Mouse (Mus musculus) midbrain, postnatal 0 days (tissue): ENCODE data around the gene Dmrta2. TPM values are rescaled to one million over a fixed set of nuclear protein-coding genes. Genes with fewer than 3 reads are reported as not detected.

Experiments used
- ATAC-seq: fragments of 200-750 bp; cut with Nextera tagmentation; 2 replicates; pipeline ENCODE4 v1.8.0; 2017; ENCODE audit warnings: moderate number of reproducible peaks, mild to moderate bottlenecking, moderate TSS enrichment, moderate library complexity; ENCODE audit not compliant: low FRiP score
- DNase-seq: peaks from one replicate; pipeline ENCODE4 v3.0.0-alpha.2; 2015; ENCODE audit warnings: low spot score
- H3K27ac ChIP-seq: fragments of 300-500 bp; sonication (generic); 2 replicates; pipeline ENCODE4 v1.5.1; 2014; ENCODE audit warnings: low read depth, mild to moderate bottlenecking, low read length, mixed read lengths
- H3K27me3 ChIP-seq: fragments of 300-500 bp; sonication (generic); 2 replicates; pipeline ENCODE4 v1.6.1; 2014; ENCODE audit warnings: low read length, control low read depth, mixed read lengths; ENCODE audit not compliant: insufficient read depth
- H3K36me3 ChIP-seq: fragments of 300-500 bp; sonication (generic); 2 replicates; pipeline ENCODE4 v1.6.1; 2014; ENCODE audit warnings: low read length, control low read depth, mixed read lengths; ENCODE audit not compliant: insufficient read depth
- H3K4me1 ChIP-seq: fragments of 300-500 bp; sonication (generic); 2 replicates; pipeline ENCODE4 v1.6.1; 2014; ENCODE audit warnings: mild to moderate bottlenecking, control low read depth, antibody characterized with exemption, low read length, mixed read lengths; ENCODE audit not compliant: insufficient read depth
- H3K4me2 ChIP-seq: fragments of 300-500 bp; sonication (generic); 2 replicates; pipeline ENCODE4 v1.6.1; 2014; ENCODE audit warnings: low read depth, mild to moderate bottlenecking, low read length, mixed read lengths; ENCODE audit not compliant: poor library complexity, severe bottlenecking
- H3K4me3 ChIP-seq: fragments of 300-500 bp; sonication (generic); 2 replicates; pipeline ENCODE4 v1.5.1; 2014; ENCODE audit warnings: low read depth, mild to moderate bottlenecking, low read length, moderate library complexity
- H3K9ac ChIP-seq: fragments of 300-500 bp; sonication (generic); replicated peaks from 2 replicates; pipeline ENCODE4 v1.6.1; 2014; ENCODE audit warnings: mild to moderate bottlenecking, low read length, moderate library complexity, mixed read lengths; ENCODE audit not compliant: poor library complexity, severe bottlenecking
- H3K9me3 ChIP-seq: fragments of 300-500 bp; sonication (generic); 2 replicates; pipeline ENCODE4 v1.6.1; 2016; ENCODE audit warnings: low read length, control low read depth
- CTCF ChIP-seq: IDR thresholded peaks from 2 replicates; pipeline ENCODE4 v1.5.1; 2016; ENCODE audit warnings: antibody characterized with exemption, mild to moderate bottlenecking
- WGBS: fragments of 180-500 bp; shearing (Covaris S2); extraction: QIAGEN DNeasy Blood & Tissue Kit; methylation state at CpG from one replicate; pipeline ENCODE4 v1.1.7; 2014; 5-methylcytosine and 5-hydroxymethylcytosine counted together
- polyA plus RNA-seq: library from polyadenylated mRNA; unstranded; fragments of >200 nt; fragmentation: Nextera tagmentation; extraction: Ambion mirVana; gene quantifications from 2 replicates; pipeline ENCODE4 v1.2.1, GENCODE M21; 2015
- total RNA-seq: library from RNA; depleted of rRNA; stranded (reverse); fragments of >200 nt; gene quantifications from 2 replicates; pipeline ENCODE4 v1.2.3, GENCODE M21; 2014

Dmrta2 gene
- total and polyA plus RNA-seq, 2 experiments from 2014 or later: 0.44 to 1.4 TPM

GRCm38 (mm10) chr4:109945554-109945953 lies 32.3 kb upstream of the Dmrta2 start:
- H3K4me2 ChIP-seq: no peak overlapping the region
- H3K36me3 ChIP-seq: no peaks in the 10 kb centered on the region
- no peak for ATAC-seq
- no peaks in the 10 kb centered on the region for H3K4me1 ChIP-seq
- H3K4me3 ChIP-seq: no peak overlapping the region
- no peak for DNase-seq
- WGBS: 98% methylated on average over 1 of the region's 1 CpGs
- H3K9me3 ChIP-seq: no peaks in the 10 kb centered on the region
- no peak overlapping the region for H3K27ac ChIP-seq
- TF ChIP-seq CTCF: no peak
- H3K27me3 ChIP-seq: no peaks in the 10 kb centered on the region
- no peak overlapping the region for H3K9ac ChIP-seq

GRCm38 (mm10) chr4:109949307-109949706 lies 28.5 kb upstream of the Dmrta2 start:
- TF ChIP-seq CTCF: no peak
- H3K4me3 ChIP-seq: no peak overlapping the region
- H3K4me1 ChIP-seq: no peaks in the 10 kb centered on the region
- H3K9ac ChIP-seq: no peak overlapping the region
- H3K4me2 ChIP-seq: no peak overlapping the region
- WGBS: 92% methylated on average over 3 of the region's 3 CpGs
- H3K9me3 ChIP-seq: no peaks in the 10 kb centered on the region
- no peak for ATAC-seq
- no peaks in the 10 kb centered on the region for H3K27me3 ChIP-seq
- no peaks in the 10 kb centered on the region for H3K36me3 ChIP-seq
- DNase-seq: no peak
- H3K27ac ChIP-seq: no peak overlapping the region

- Histone ChIP-seq H3K9ac (no peak overlapping the region), H3K4me1 (no peaks in the 10 kb centered on the region), H3K4me3 (no peak overlapping the region), H3K4me2 (no peak overlapping the region), H3K27ac (no peak overlapping the region), H3K9me3 (no peaks in the 10 kb centered on the region), H3K36me3 (no peaks in the 10 kb centered on the region), H3K27me3 (no peaks in the 10 kb centered on the region)
- ATAC-seq (no peak), DNase-seq (no peak)
- 90% methylated on average over 1 of the region's 1 CpGs for WGBS
- no peak for TF ChIP-seq CTCF
Observed at GRCm38 (mm10) chr4:109953509-109953908, 24.3 kb upstream of the Dmrta2 start.

- H3K4me2 ChIP-seq: no peak overlapping the region
- 84% methylated on average over 5 of the region's 5 CpGs for WGBS
- no peaks in the 10 kb centered on the region for H3K4me1 ChIP-seq
- H3K36me3 ChIP-seq: 0 out of 2 replicates have a peak, but pooled peaks cover 6% of the 10 kb centered on the region
- H3K27ac ChIP-seq: no peak overlapping the region
- H3K4me3 ChIP-seq: no peak overlapping the region
- TF ChIP-seq CTCF: no peak
- no peaks in the 10 kb centered on the region for H3K27me3 ChIP-seq
- no peak for DNase-seq
- H3K9ac ChIP-seq: no peak overlapping the region
- no peaks in the 10 kb centered on the region for H3K9me3 ChIP-seq
- ATAC-seq: no peak
Observed at GRCm38 (mm10) chr4:109960201-109960935, 17.5 kb upstream of the Dmrta2 start.

- no peak for ATAC-seq
- 91% methylated on average over 5 of the region's 5 CpGs for WGBS
- Histone ChIP-seq H3K9ac (no peak overlapping the region), H3K4me2 (no peak overlapping the region), H3K4me3 (no peak overlapping the region), H3K4me1 (no peaks in the 10 kb centered on the region), H3K9me3 (no peaks in the 10 kb centered on the region), H3K27ac (no peak overlapping the region), H3K36me3 (0 out of 2 replicates have a peak, but pooled peaks cover 6% of the 10 kb centered on the region), H3K27me3 (no peaks in the 10 kb centered on the region)
- no peak for DNase-seq
- no peak for TF ChIP-seq CTCF
Observed at GRCm38 (mm10) chr4:109963570-109964279, 14.1 kb upstream of the Dmrta2 start.

GRCm38 (mm10) chr4:109969561-109969960 lies 8.3 kb upstream of the Dmrta2 start:
- ATAC-seq (no peak), DNase-seq (no peak)
- no peak overlapping the region for H3K4me3 ChIP-seq
- no peaks in the 10 kb centered on the region for H3K36me3 ChIP-seq
- no peak for TF ChIP-seq CTCF
- whole genome bisulfite sequencing: 92% methylated on average over 5 of the region's 5 CpGs
- no peaks in the 10 kb centered on the region for H3K4me1 ChIP-seq
- peaks cover 18% of the 10 kb centered on the region; the same call in 1 of the 2 replicates for H3K27me3 ChIP-seq
- no peak overlapping the region for H3K4me2 ChIP-seq
- no peak overlapping the region for H3K27ac ChIP-seq
- no peak overlapping the region for H3K9ac ChIP-seq
- H3K9me3 ChIP-seq: no peaks in the 10 kb centered on the region
